Mouse (Mus musculus) megakaryocyte, embryonic 14.5 days (primary cell): ENCODE results near the gene Map7. TPM values are rescaled to one million over a fixed set of nuclear protein-coding genes. Genes with fewer than 3 reads are reported as not detected.

Source experiments
- H3K27me3 ChIP-seq: replicated peaks from 2 replicates; pipeline ENCODE3; 2012; ENCODE audit warnings: inconsistent platforms
- H3K36me3 ChIP-seq: replicated peaks from 2 replicates; pipeline ENCODE3; 2012; ENCODE audit warnings: low read length, inconsistent platforms, mixed read lengths
- H3K4me1 ChIP-seq: 2 replicates; pipeline ENCODE4 v1.6.1; 2012; ENCODE audit warnings: inconsistent platforms
- H3K4me3 ChIP-seq: replicated peaks from 2 replicates; pipeline ENCODE3; 2012; ENCODE audit warnings: moderate library complexity, mild to moderate bottlenecking, inconsistent platforms
- H3K9me3 ChIP-seq: 2 replicates; pipeline ENCODE4 v1.6.1; 2012; ENCODE audit warnings: inconsistent platforms
- FLI1 ChIP-seq: IDR thresholded peaks from 2 replicates; pipeline ENCODE4 v1.6.1; 2012; ENCODE audit warnings: low read length, inconsistent platforms, mixed read lengths
- GATA1 ChIP-seq: IDR thresholded peaks from 3 replicates; pipeline ENCODE4 v1.6.1; 2012; ENCODE audit warnings: mixed read lengths, low read length, inconsistent platforms, borderline replicate concordance
- polyA plus RNA-seq: library from polyadenylated mRNA; stranded (reverse); fragments of >175 nt; gene quantifications from 2 replicates; pipeline ENCODE4 v1.2.3, GENCODE M21; 2012; ENCODE audit warnings: low replicate concordance; ENCODE audit not compliant: insufficient read depth

Map7 gene
- polyA plus RNA-seq, 1 experiment: 6.5 TPM

GRCm38 (mm10) chr10:20326226-20326625, 178.0 kb downstream of the Map7 start:
- H3K36me3 ChIP-seq: peaks cover 99% of the 10 kb centered on the region
- H3K4me3 ChIP-seq: no peak overlapping the region
- TF ChIP-seq FLI1: no peak
- no peak for TF ChIP-seq GATA1
- H3K4me1 ChIP-seq: peaks cover 21% of the 10 kb centered on the region
- H3K9me3 ChIP-seq: no peaks in the 10 kb centered on the region
- H3K27me3 ChIP-seq: no peaks in the 10 kb centered on the region

Other genes with a start within 250 kb of the Map7 start
- gene Pex7, start 240.8 kb upstream of the Map7 start, polyA plus RNA-seq: 8.1 TPM in 1 of 2 replicates, not detected in the other
- gene Map3k5, start 214.0 kb upstream of the Map7 start, polyA plus RNA-seq: 1.2 and 1.3 TPM in 2 replicates
- gene Bclaf1, start 164.0 kb downstream of the Map7 start, polyA plus RNA-seq: 1.00 and 9.9 TPM in 2 replicates
- gene Mtfr2, start 199.3 kb downstream of the Map7 start, polyA plus RNA-seq: 1.5 TPM in 1 of 2 replicates, not detected in the other